Mouse (Mus musculus) ES-Bruce4 (cell line): ENCODE measurements at regions not wholly inside any gene's neighbourhood (a gene's known extent, or its start where the extent isn't known, plus 50 kb on each side); places are given as distances from the start of the nearest gene placed in this dataset.

Source experiments
- H3K27ac ChIP-seq: 2 replicates; pipeline ENCODE4 v1.5.1; 2012; ENCODE audit warnings: low read length, inconsistent platforms; ENCODE audit not compliant: insufficient read depth
- H3K27me3 ChIP-seq: 2 replicates; pipeline ENCODE4 v1.6.1; 2012; ENCODE audit warnings: mild to moderate bottlenecking, low read length, inconsistent platforms; ENCODE audit not compliant: control insufficient read depth, poor library complexity, insufficient read depth, severe bottlenecking
- H3K36me3 ChIP-seq: 2 replicates; pipeline ENCODE4 v1.6.1; 2012; ENCODE audit warnings: inconsistent platforms, mild to moderate bottlenecking, low read length, moderate library complexity; ENCODE audit not compliant: control insufficient read depth, poor library complexity, insufficient read depth, severe bottlenecking
- H3K4me1 ChIP-seq: one replicate; pipeline ENCODE4 v1.8.1; 2011; ENCODE audit warnings: low read length; ENCODE audit not compliant: control insufficient read depth, insufficient read depth
- H3K4me3 ChIP-seq: 2 replicates; pipeline ENCODE4 v1.5.1; 2011; ENCODE audit warnings: low read depth, mild to moderate bottlenecking, low read length
- H3K9ac ChIP-seq: 2 replicates; pipeline ENCODE4 v1.6.1; 2012; ENCODE audit warnings: low read depth, mild to moderate bottlenecking, inconsistent platforms; ENCODE audit not compliant: poor library complexity, severe bottlenecking
- H3K9me3 ChIP-seq: replicated peaks from 2 replicates; pipeline ENCODE4 v1.6.1; 2012; ENCODE audit warnings: mild to moderate bottlenecking, low read length, inconsistent platforms; ENCODE audit not compliant: control insufficient read depth, poor library complexity, insufficient read depth, severe bottlenecking
- CTCF ChIP-seq: IDR thresholded peaks from one replicate; pipeline ENCODE4 v1.8.1; 2011; ENCODE audit warnings: low read depth, low read length
- EP300 ChIP-seq: IDR thresholded peaks from 2 replicates; pipeline ENCODE4 v1.6.1; 2011; ENCODE audit warnings: low read depth, low read length; ENCODE audit not compliant: insufficient read depth
- POLR2A ChIP-seq: IDR thresholded peaks from one replicate; pipeline ENCODE4 v1.8.1; 2011; ENCODE audit warnings: low read length; ENCODE audit not compliant: insufficient read depth

DNA sequence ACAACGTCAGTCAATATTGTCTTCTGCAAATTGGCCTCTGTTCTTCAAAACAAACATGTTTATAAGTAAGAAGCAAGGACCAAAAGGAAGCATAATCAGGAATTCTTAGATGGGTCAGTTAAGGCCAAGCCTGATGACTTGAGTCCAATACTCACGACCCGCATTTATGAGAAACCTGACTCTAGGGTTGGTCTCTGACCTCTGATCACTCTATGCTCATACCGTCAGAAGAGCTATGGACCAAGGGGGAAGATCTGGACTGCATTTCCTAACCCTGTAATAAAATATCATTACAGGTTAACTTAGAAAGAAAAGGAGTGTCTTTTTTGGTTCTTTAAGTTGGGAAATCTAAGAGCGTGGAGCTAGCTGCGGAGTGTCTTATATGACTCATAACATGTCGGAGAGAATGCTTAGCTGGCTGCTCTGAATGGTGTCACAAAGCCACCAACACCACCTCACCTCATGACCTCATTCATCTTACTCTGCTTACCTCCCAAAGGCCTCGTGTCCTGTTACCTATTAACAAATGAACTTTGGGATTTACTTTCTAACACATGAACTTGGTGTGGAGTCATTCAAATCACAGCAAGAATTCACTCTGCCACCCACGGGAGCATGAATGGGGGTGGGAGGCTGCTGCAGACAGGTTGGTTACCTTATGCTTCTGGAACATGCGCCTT, 170.3 kb downstream of the Cd83 start:
- Histone ChIP-seq H3K4me3 (no peak overlapping the region), H3K27ac (no peak overlapping the region), H3K36me3 (no peaks in the 10 kb centered on the region), H3K4me1 (no peaks in the 10 kb centered on the region), H3K9ac (no peak overlapping the region), H3K27me3 (no peaks in the 10 kb centered on the region), H3K9me3 (no peaks in the 10 kb centered on the region)
- TF ChIP-seq CTCF (no peak), POLR2A (no peak), EP300 (no peak)

DNA sequence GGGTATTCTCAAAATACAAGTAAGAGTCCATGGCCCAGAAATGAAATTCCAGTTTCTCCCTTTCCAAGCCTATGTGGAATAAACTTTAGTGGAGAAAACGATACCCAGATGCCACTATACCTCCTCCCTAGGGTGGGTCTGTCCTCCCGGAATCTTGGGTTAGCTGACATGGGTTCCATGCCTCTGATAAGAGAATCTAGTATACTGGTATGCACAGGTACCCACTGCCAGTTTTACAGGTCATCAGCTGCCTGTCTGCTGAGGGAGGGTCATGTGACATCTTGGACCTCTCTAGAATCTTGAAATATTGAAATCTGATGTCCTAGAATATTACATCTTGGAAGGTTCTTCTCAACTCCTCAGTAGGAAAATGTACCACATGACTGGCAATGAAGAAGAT, 172.5 kb downstream of the Cd83 start:
- Histone ChIP-seq H3K27ac (no peak overlapping the region), H3K27me3 (no peaks in the 10 kb centered on the region), H3K36me3 (no peaks in the 10 kb centered on the region), H3K4me3 (no peak overlapping the region), H3K9me3 (no peaks in the 10 kb centered on the region), H3K4me1 (no peaks in the 10 kb centered on the region), H3K9ac (no peak overlapping the region)
- TF ChIP-seq CTCF: no peak
- TF ChIP-seq POLR2A: no peak
- TF ChIP-seq EP300: no peak

DNA sequence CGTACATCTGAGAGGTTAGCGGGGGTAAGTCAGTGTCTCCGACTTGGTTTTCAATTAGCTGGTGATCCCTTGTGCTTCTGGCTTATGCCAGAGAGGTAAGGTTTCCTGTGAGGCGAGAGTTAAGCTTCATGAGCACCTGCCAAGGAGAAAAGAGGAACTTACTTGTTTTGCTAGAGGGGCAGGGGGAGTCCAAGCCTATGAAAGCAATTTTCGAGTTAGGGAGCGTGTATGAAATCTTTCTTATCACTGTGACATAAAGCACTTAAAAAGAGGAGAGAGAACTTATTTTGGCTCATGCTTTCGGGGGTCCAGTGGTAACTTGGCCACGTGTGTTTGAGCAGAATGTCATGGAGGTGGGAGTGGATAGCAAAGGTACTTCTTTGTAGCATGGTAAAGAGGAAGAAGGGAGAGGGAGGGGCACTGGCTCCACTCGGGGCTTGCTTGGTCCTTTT, 174.6 kb downstream of the Cd83 start:
- Histone ChIP-seq H3K4me1 (no peaks in the 10 kb centered on the region), H3K36me3 (no peaks in the 10 kb centered on the region), H3K4me3 (no peak overlapping the region), H3K9me3 (no peaks in the 10 kb centered on the region), H3K9ac (no peak overlapping the region), H3K27ac (no peak overlapping the region), H3K27me3 (no peaks in the 10 kb centered on the region)
- TF ChIP-seq POLR2A: no peak

DNA sequence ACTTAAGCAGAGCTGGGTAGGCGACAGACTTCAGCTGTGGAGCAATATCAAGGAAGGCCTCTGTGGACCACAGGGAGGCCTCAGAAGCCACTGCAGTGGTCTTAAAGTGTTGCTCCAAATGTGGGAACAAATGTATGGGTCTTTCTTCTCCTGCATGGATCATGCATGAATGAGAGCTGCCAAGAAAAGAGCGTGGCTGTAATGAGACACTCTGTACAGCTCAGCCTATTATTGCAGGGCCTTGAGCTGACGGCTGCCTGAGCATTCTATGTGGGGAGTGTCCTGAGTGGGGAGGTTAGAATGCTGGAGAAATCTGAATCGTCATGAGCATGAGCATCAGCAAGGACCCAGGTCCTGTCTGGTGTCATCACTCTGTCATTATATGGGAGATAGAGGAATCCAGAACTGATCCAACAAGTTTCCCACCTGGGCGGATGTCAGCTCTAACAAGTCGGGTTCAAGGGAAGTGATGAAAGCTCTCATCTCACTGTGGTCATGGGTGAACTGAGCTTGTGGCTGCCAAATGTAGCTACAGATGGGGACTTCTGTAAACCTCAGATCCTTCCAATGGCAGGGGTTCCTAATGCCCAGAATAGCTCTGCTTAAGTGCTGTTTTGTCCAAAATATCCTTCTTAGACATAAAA, 176.6 kb downstream of the Cd83 start:
- Histone ChIP-seq H3K27me3 (no peaks in the 10 kb centered on the region), H3K9ac (no peak overlapping the region), H3K4me1 (no peaks in the 10 kb centered on the region), H3K4me3 (no peak overlapping the region), H3K36me3 (no peaks in the 10 kb centered on the region), H3K9me3 (no peaks in the 10 kb centered on the region), H3K27ac (no peak overlapping the region)
- TF ChIP-seq EP300 (no peak), POLR2A (no peak), CTCF (no peak)

DNA sequence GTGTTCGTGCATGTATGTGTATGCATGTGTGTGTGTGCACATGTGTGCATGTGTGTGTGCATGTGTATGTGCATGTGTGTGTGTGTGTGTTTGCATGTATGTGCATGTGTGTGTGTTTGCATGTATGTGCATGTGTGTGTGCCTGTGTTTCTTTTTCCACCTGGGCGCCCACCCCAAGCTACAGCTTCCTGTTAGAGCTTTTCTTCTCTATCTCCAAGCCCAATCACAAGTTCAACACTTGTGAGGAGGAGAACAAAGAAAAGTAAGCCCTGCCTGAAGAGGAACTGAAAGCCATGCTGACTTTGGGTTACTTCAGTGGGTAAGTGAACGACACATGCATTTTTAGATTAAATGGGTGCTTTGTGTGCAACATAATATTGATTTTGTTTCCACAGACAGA, 177.4 kb downstream of the Cd83 start:
- no peak overlapping the region for H3K9ac ChIP-seq
- no peaks in the 10 kb centered on the region for H3K27me3 ChIP-seq
- TF ChIP-seq EP300: no peak
- TF ChIP-seq CTCF: no peak
- no peak for TF ChIP-seq POLR2A
- H3K4me1 ChIP-seq: no peaks in the 10 kb centered on the region
- H3K36me3 ChIP-seq: no peaks in the 10 kb centered on the region
- H3K27ac ChIP-seq: no peak overlapping the region
- no peaks in the 10 kb centered on the region for H3K9me3 ChIP-seq
- no peak overlapping the region for H3K4me3 ChIP-seq

DNA sequence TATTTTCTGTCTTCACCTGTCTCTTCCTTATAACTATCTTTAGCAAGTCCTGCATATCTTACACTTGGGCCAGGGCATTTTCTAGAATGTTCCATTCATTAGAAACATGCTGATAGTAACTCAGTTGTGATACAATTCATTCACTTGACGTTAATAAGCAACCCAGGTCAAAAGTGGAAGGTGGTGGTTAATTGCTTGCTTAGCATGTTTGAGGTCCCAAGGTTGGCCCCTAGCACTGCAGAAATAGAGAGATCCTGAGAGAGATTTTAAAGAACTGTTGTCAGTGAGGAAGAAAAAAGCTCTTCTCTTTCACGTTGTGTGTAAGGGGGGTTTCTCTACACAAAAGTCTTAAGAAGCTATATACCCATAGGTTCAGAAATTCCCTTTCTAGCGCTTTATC, 178.7 kb downstream of the Cd83 start:
- TF ChIP-seq EP300: no peak
- TF ChIP-seq POLR2A: no peak
- no peak for TF ChIP-seq CTCF
- Histone ChIP-seq H3K9ac (no peak overlapping the region), H3K9me3 (no peaks in the 10 kb centered on the region)

More for the DNA sequence above, 178.7 kb downstream of the Cd83 start:
- Histone ChIP-seq H3K27me3 (no peaks in the 10 kb centered on the region), H3K4me3 (no peak overlapping the region), H3K4me1 (no peaks in the 10 kb centered on the region), H3K27ac (no peak overlapping the region), H3K36me3 (no peaks in the 10 kb centered on the region)
